Mouse (Mus musculus) C2C12 (cell line): ENCODE measurements around the gene Fam174b. TPM values are rescaled to one million over a fixed set of nuclear protein-coding genes. Genes with fewer than 3 reads are reported as not detected.

Experiments
- H3K27me3 ChIP-seq: one replicate; pipeline ENCODE4 v1.6.1; 2011; ENCODE audit not compliant: control insufficient read depth, insufficient read depth, insufficient read length
- H3K36me3 ChIP-seq: one replicate; pipeline ENCODE4 v1.6.1; 2011; ENCODE audit not compliant: control insufficient read depth, insufficient read depth
- H3K4me3 ChIP-seq: one replicate; pipeline ENCODE4 v1.5.1; 2011; ENCODE audit warnings: mild to moderate bottlenecking, control low read depth; ENCODE audit not compliant: poor library complexity, insufficient read depth, severe bottlenecking
- H3K79me2 ChIP-seq: one replicate; pipeline ENCODE4 v1.6.1; 2011; ENCODE audit not compliant: control insufficient read depth, insufficient read depth
- H3K79me3 ChIP-seq: one replicate; pipeline ENCODE4 v1.6.1; 2011; ENCODE audit warnings: low read depth, control low read depth
- H3ac ChIP-seq: one replicate; pipeline ENCODE3; 2011; ENCODE audit warnings: low read depth; ENCODE audit not compliant: control insufficient read depth, insufficient read length
- CEBPB ChIP-seq: IDR thresholded peaks from one replicate; pipeline ENCODE4 v1.6.1; 2011; ENCODE audit warnings: low read depth, mild to moderate bottlenecking, control low read depth, moderate library complexity
- CTCF ChIP-seq: IDR thresholded peaks from one replicate; pipeline ENCODE4 v1.5.1; 2011; ENCODE audit not compliant: control insufficient read depth, insufficient read depth, insufficient read length
- FOSL1 ChIP-seq: IDR thresholded peaks from one replicate; pipeline ENCODE4 v1.8.0; 2011; ENCODE audit warnings: mild to moderate bottlenecking, low read length; ENCODE audit not compliant: poor library complexity, insufficient read depth, severe bottlenecking
- MAX ChIP-seq: IDR thresholded peaks from one replicate; pipeline ENCODE4 v1.6.1; 2011; ENCODE audit warnings: mild to moderate bottlenecking, control low read depth
- MYOD1 ChIP-seq: IDR thresholded peaks from one replicate; pipeline ENCODE4 v1.6.1; 2011; ENCODE audit warnings: low read depth; ENCODE audit not compliant: control insufficient read depth, insufficient read length
- MYOG ChIP-seq: IDR thresholded peaks from one replicate; pipeline ENCODE4 v1.6.1; 2011; ENCODE audit not compliant: control insufficient read depth, insufficient read length; ENCODE audit errors: extremely low read depth
- USF1 ChIP-seq: IDR thresholded peaks from one replicate; pipeline ENCODE4 v1.6.1; 2011; ENCODE audit warnings: low read depth, mild to moderate bottlenecking, control low read depth, moderate library complexity
- polyA plus RNA-seq: library from polyadenylated mRNA; unstranded; fragments of >200 nt; fragmentation: generic; extraction: Trizol; gene quantifications from one replicate; pipeline ENCODE4 v1.2.1, GENCODE M21; 2012; ENCODE audit warnings: missing spikeins

Fam174b gene
- polyA plus RNA-seq, 1 experiment = not detected

DNA sequence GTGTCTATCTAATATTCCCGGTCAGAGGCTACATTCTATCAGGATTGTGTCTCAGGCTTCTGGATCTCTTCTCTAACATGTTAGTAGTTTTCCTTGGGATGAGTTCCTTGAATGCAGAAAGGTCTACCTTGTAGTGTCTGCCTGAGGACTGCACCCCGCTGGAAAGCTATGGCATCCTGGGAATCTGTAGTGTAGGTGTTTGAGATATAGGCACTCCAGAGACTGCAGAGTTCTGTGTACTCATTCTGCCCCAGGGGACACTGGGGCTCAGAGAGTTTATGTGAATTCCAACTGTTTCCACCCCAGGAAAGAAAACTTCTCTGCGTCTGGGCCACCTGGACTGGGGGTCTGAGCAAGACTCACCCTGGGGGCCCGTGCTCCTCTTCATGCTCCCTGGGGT, 45.7 kb downstream of the Fam174b start:
- H3K27me3 ChIP-seq = peaks cover 6% of the 10 kb centered on the region
- H3ac ChIP-seq = no peak overlapping the region

DNA sequence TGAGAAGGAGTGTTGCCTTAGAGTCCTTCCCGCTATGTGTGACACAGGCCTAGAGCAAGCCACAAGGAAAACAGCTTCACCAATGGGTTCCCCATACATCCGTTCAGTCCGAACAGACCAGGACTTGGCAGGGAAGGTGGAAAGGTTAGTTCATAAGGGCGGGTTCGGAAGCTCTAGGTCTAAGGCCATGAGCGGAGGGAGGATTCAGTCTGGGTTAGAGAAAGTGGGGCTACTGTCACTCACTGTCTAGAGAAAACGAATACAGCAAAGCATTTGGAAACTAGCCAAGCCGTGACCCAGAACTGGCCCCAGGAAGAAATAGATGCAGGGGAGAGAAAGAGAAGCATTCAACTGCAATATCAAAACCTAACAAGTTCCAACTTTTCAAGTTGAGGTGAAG, 47.4 kb downstream of the Fam174b start:
- no peak for TF ChIP-seq MAX
- TF ChIP-seq MYOD1 = no peak
- no peak for TF ChIP-seq FOSL1
- Histone ChIP-seq H3ac (no peak overlapping the region), H3K36me3 (no peaks in the 10 kb centered on the region), H3K79me2 (no peaks in the 10 kb centered on the region), H3K79me3 (no peaks in the 10 kb centered on the region), H3K27me3 (peaks cover 11% of the 10 kb centered on the region), H3K4me3 (no peak overlapping the region)

More for the DNA sequence above, 45.7 kb downstream of the Fam174b start:
- Histone ChIP-seq H3K79me2 (no peaks in the 10 kb centered on the region), H3K36me3 (no peaks in the 10 kb centered on the region), H3K4me3 (no peak overlapping the region), H3K79me3 (no peaks in the 10 kb centered on the region)
- TF ChIP-seq MYOG (no peak), MYOD1 (no peak), CEBPB (no peak), MAX (no peak), USF1 (no peak), CTCF (no peak), FOSL1 (no peak)

- TF ChIP-seq CTCF = no peak
- TF ChIP-seq FOSL1 = no peak
- TF ChIP-seq CEBPB = no peak
- no peak for TF ChIP-seq MYOG
- no peak for TF ChIP-seq MYOD1
- TF ChIP-seq MAX = no peak
- no peak for TF ChIP-seq USF1
- Histone ChIP-seq H3K79me2 (no peaks in the 10 kb centered on the region), H3K79me3 (no peaks in the 10 kb centered on the region), H3K27me3 (peaks cover 8% of the 10 kb centered on the region), H3K4me3 (no peak overlapping the region), H3K36me3 (no peaks in the 10 kb centered on the region), H3ac (no peak overlapping the region)
Observed at GRCm38 (mm10) chr7:73791096-73791495, 51.0 kb downstream of the Fam174b start.

GRCm38 (mm10) chr7:73792155-73792554, 52.1 kb downstream of the Fam174b start:
- TF ChIP-seq MAX (no peak), MYOG (no peak)
- no peaks in the 10 kb centered on the region for H3K79me2 ChIP-seq

GRCm38 (mm10) chr7:73792641-73793040, 52.5 kb downstream of the Fam174b start:
- no peak for TF ChIP-seq FOSL1
- TF ChIP-seq MYOD1 = no peak
- no peak for TF ChIP-seq USF1
- no peak for TF ChIP-seq MYOG
- TF ChIP-seq MAX = no peak
- no peak for TF ChIP-seq CTCF
- TF ChIP-seq CEBPB = no peak
- Histone ChIP-seq H3K27me3 (peaks cover 5% of the 10 kb centered on the region), H3K79me3 (no peaks in the 10 kb centered on the region), H3ac (no peak overlapping the region), H3K79me2 (no peaks in the 10 kb centered on the region), H3K4me3 (no peak overlapping the region), H3K36me3 (no peaks in the 10 kb centered on the region)

More at GRCm38 (mm10) chr7:73792155-73792554, 52.1 kb downstream of the Fam174b start:
- no peak overlapping the region for H3K4me3 ChIP-seq
- H3K27me3 ChIP-seq = peaks cover 5% of the 10 kb centered on the region
- H3ac ChIP-seq = no peak overlapping the region
- no peaks in the 10 kb centered on the region for H3K36me3 ChIP-seq
- H3K79me3 ChIP-seq = no peaks in the 10 kb centered on the region

DNA sequence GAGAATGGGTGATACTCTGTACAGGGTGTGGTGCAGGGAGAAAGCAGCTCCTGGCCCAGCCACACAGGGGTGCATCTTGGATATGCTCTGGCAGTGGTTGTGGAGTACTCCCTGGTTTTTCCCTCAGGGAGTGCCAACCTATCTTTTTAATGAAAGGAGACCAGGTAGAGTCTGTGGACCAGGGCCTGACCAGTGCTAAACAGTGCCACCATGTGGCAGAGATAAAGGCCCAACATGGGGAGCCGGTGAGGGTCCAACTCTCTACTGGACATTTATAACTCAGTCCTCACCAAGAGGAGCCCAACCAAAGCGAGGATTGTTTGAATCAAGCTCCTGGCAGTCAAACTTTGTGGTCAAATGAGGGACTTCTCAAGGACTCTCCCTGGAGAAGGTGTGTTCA, 69.2 kb downstream of the Fam174b start:
- no peaks in the 10 kb centered on the region for H3K79me3 ChIP-seq
- TF ChIP-seq CTCF (no peak), MAX (no peak)
- H3K27me3 ChIP-seq = peaks cover 16% of the 10 kb centered on the region
- no peak overlapping the region for H3K4me3 ChIP-seq
- H3K79me2 ChIP-seq = no peaks in the 10 kb centered on the region
- no peak overlapping the region for H3ac ChIP-seq
- no peaks in the 10 kb centered on the region for H3K36me3 ChIP-seq

DNA sequence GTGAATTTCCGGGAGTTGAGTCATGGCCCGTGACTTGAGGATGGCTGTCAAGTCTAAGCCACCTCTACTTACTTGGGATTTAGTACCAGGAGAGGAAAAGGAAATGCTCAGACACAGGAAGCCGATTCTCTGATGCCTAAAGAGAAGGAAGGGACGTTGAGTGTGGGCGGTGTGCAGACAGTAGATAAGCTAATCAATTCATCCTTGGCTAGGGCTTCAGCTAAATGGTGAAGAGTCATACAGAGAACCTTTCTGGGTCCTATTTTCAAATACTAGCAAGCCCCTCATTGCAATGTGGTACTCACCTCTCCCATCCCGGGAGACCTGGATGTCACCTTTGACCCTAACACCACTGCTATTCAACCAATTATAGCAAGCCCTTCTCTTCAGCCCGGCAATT, 71.3 kb downstream of the Fam174b start:
- Histone ChIP-seq H3K36me3 (no peaks in the 10 kb centered on the region), H3ac (no peak overlapping the region)
- TF ChIP-seq CEBPB = no peak
- no peak for TF ChIP-seq CTCF
- TF ChIP-seq MAX = no peak
- no peak for TF ChIP-seq MYOG
- no peak for TF ChIP-seq MYOD1
- TF ChIP-seq FOSL1 = no peak
- TF ChIP-seq USF1 = no peak

More for the DNA sequence above, 71.3 kb downstream of the Fam174b start:
- Histone ChIP-seq H3K4me3 (no peak overlapping the region), H3K79me2 (no peaks in the 10 kb centered on the region), H3K79me3 (no peaks in the 10 kb centered on the region), H3K27me3 (peaks cover 19% of the 10 kb centered on the region)
